Mouse (Mus musculus) MEL (cell line): ENCODE results near the gene Itga2b.

Experiments used
- CTCF ChIP-seq, 3 experiments: IDR thresholded peaks in 2 of 3; conservative IDR thresholded peaks in 1 of 3; 2 replicates each; pipeline ENCODE4 v1.5.1; 2011 to 2012; ENCODE audit warnings: low read length in 3 of 3, low read depth in 2 of 3, mild to moderate bottlenecking in 2 of 3, improper control_type of control experiment in 1 of 3, inconsistent platforms in 1 of 3, mixed read lengths in 1 of 3, moderate library complexity in 1 of 3; ENCODE audit not compliant: control insufficient read depth in 1 of 3, insufficient read depth in 1 of 3, poor library complexity in 1 of 3, severe bottlenecking in 1 of 3
- EP300 ChIP-seq, 2 experiments: IDR thresholded peaks; 2 replicates each; pipeline ENCODE4 v1.6.1; 2011; ENCODE audit warnings: improper control_type of control experiment in 2 of 2, low read length in 2 of 2, low read depth in 1 of 2, mild to moderate bottlenecking in 1 of 2
- ETS1 ChIP-seq: IDR thresholded peaks from 2 replicates; pipeline ENCODE4 v1.6.1; 2012; ENCODE audit warnings: low read depth, mild to moderate bottlenecking, inconsistent platforms, low read length, improper control_type of control experiment, moderate library complexity
- GATA1 ChIP-seq: IDR thresholded peaks from 2 replicates; pipeline ENCODE4 v1.6.1; 2011; ENCODE audit warnings: low read depth, low read length, improper control_type of control experiment
- MAX ChIP-seq: IDR thresholded peaks from 2 replicates; pipeline ENCODE4 v1.6.1; 2011; ENCODE audit warnings: low read length, improper control_type of control experiment
- MAZ ChIP-seq: IDR thresholded peaks from 2 replicates; pipeline ENCODE4 v1.6.1; 2012; ENCODE audit warnings: low read depth, mild to moderate bottlenecking, inconsistent platforms, low read length, improper control_type of control experiment
- NELFE ChIP-seq: IDR thresholded peaks from 2 replicates; pipeline ENCODE4 v1.6.1; 2011; ENCODE audit warnings: low read depth, low read length, improper control_type of control experiment
- POLR2A ChIP-seq, 2 experiments: IDR thresholded peaks; 2 replicates each; pipeline ENCODE4 v1.6.1; 2011 to 2012; ENCODE audit warnings: low read length in 2 of 2, mild to moderate bottlenecking in 2 of 2, control low read depth in 1 of 2, improper control_type of control experiment in 1 of 2, low read depth in 1 of 2, moderate library complexity in 1 of 2; ENCODE audit not compliant: control insufficient read depth in 1 of 2, insufficient read depth in 1 of 2, poor library complexity in 1 of 2
- POLR2AphosphoS5 ChIP-seq: IDR thresholded peaks from 2 replicates; pipeline ENCODE4 v1.6.1; 2012; ENCODE audit warnings: low read depth, borderline replicate concordance, mild to moderate bottlenecking, inconsistent platforms, low read length, moderate library complexity, mixed read lengths
- RAD21 ChIP-seq: IDR thresholded peaks from 2 replicates; pipeline ENCODE4 v1.6.1; 2011; ENCODE audit warnings: mild to moderate bottlenecking, low read depth, low read length, improper control_type of control experiment
- ZNF384 ChIP-seq: IDR thresholded peaks from 2 replicates; pipeline ENCODE4 v1.6.1; 2012; ENCODE audit warnings: low read depth, mild to moderate bottlenecking, inconsistent platforms, low read length, improper control_type of control experiment

DNA sequence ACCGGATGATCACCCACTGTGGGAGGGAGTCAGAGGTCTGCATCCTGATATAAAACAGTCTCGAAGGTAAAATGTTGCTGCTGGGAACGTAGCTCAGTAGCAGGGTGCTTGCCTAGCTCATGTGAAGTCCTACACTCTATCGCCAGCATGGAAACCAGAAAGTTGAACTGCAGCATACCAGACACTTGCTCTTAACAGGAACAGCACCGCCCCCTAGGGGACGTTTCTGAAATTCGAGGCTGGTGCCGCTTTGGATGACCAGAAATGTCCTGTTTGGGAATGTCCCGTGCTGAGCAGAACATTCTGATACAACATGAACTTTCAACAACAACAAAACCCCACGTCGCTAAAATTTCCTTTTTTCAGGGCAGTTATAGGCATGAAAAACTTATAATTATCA, 58.2 kb downstream of the Itga2b start:
- peak; percentile 46; the same call in 1 of the 2 replicates for TF ChIP-seq NELFE
- peak; percentile 22; the same call in 1 of the 2 replicates for TF ChIP-seq GATA1
- peak in 1 of 2 experiments; percentile 47; a peak in 1 of 4 replicates for TF ChIP-seq POLR2A (IDR thresholded peaks at IDR 0.05; ENCODE audit: control insufficient read depth in 1 of 2, insufficient read depth in 1 of 2, low read depth in 1 of 2, low read length in 2 of 2, poor library complexity in 1 of 2)
- peak; percentile 87 for TF ChIP-seq MAZ
- peak; percentile 92 to 99 (median 93) for TF ChIP-seq CTCF (IDR thresholded peaks at IDR 0.05 in 2 of 3, conservative IDR thresholded peaks at IDR 0.05 in 1 of 3; ENCODE audit: control insufficient read depth in 1 of 3, insufficient read depth in 1 of 3, low read depth in 2 of 3, low read length in 3 of 3, poor library complexity in 1 of 3, severe bottlenecking in 1 of 3)
- peak; percentile 79 for TF ChIP-seq MAX
- no peak; the same call in 1 of the 2 replicates for TF ChIP-seq ETS1
- TF ChIP-seq RAD21, result peak; percentile 95
- peak in 1 of 2 experiments; percentile 23; a peak in 1 of 4 replicates for TF ChIP-seq EP300 (IDR thresholded peaks at IDR 0.05; ENCODE audit: low read depth in 1 of 2, low read length in 2 of 2)
- peak; percentile 74 for TF ChIP-seq ZNF384
- TF ChIP-seq POLR2AphosphoS5, result no peak
